Mouse (Mus musculus): Measurements from ENCODE around the gene Madd. TPM values are rescaled to one million over a fixed set of nuclear protein-coding genes. Genes with fewer than 3 reads are reported as not detected.

The Madd gene
- polyA plus RNA-seq, 1 experiment from 2014 or later: 23.1 TPM

DNA sequence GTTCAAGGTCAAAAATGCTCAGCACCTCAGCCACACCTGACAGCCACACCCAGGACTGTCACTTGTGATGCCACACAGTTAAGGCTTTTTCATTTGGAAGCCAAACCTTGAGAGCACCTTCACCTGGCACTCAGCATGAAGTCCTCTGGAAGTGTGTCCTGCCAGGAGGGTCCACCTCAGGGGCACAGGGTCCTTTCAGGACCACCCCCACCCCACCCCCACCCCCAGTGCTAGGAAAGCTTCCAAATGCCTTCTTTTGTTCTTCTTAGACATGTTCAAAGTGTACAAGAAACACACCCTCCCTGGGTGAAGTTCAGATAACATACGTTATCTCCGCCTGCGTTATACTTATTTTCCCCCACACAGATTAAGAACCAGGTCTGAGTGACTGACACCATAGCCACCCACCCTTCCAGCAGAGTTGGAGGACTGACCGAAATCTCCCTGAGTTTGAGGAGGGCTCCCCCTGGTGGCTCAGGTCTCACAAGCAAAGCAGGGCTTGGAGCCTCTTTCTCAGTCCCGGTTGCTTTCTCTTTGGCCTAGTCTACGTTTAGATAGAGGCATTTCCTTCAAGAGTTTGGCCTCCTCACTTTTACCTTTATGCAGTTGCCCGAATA lies 82.4 kb downstream of the Madd start:
- no peaks in the 10 kb centered on the region for H3K9me3 ChIP-seq
- H3K27me3 ChIP-seq (ENCODE audit: insufficient read depth, poor library complexity, severe bottlenecking): no peaks in the 10 kb centered on the region
- no peaks in the 10 kb centered on the region for H3K36me3 ChIP-seq
- H3K4me3 ChIP-seq: no peak overlapping the region
- peaks cover 17% of the 10 kb centered on the region; the same call in 1 of the 2 replicates for H3K4me1 ChIP-seq (replicated peaks)
- 0 out of 2 replicates have a peak overlapping the region, but pooled peaks have one; percentile 18 for H3K27ac ChIP-seq
- WGBS: 15% methylated on average over 7 of the region's 7 CpGs
- DNase-seq (ENCODE audit: low spot score): peak; percentile 90

DNA sequence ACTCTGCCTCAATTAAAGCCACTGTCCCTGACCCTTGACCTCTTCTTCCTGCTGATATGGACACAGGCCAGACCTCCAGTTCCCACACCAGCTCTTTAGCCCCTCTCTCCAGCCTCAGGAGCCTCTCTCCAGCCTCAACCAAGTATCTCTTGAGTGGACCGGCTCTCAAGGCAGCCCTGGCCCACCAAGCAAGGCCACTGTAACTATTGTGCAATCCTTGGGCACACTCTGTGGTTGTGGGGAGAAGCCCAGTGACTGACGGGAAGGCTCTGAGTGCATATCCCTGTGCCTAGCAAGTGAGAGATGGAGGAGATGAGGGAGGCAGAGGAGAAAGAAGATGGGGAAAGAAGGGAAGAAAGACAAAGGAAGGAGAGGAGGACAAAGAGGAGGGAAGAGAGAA lies 85.5 kb downstream of the Madd start:
- Histone ChIP-seq H3K27me3 (ENCODE audit: insufficient read depth, poor library complexity, severe bottlenecking) (no peaks in the 10 kb centered on the region), H3K4me3 (no peak overlapping the region), H3K4me1 (replicated peaks) (peaks cover 17% of the 10 kb centered on the region; the same call in 1 of the 2 replicates), H3K36me3 (no peaks in the 10 kb centered on the region), H3K27ac (peak overlapping the region; percentile 41; the same call in 1 of the 2 replicates), H3K9me3 (no peaks in the 10 kb centered on the region)
- WGBS: 91% methylated on average over 2 of the region's 2 CpGs
- no peak for DNase-seq (ENCODE audit: low spot score)

DNA sequence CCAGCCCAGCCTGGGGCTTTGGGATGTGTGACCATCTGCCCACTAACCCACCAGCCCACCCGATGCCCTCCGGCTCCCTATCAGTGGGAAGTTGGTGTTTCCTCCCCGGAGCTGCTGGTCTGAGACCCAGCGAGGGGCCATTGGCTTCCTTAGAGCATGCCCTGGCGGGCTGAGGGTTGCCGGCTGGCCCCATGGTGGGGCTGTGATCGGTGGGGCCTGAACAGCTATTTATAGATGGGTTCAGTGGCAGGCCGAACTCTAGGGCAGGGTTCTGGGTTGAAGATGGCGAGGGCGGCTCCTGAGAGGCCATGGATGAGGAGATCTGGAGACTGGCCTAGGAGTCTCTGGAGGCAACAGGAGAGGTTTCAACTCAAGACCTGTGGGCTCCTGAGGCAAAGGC lies 86.6 kb downstream of the Madd start:
- DNase-seq (ENCODE audit: low spot score): no peak
- no peak overlapping the region for H3K4me3 ChIP-seq
- no peaks in the 10 kb centered on the region for H3K27me3 ChIP-seq (ENCODE audit: insufficient read depth, poor library complexity, severe bottlenecking)
- no peaks in the 10 kb centered on the region for H3K9me3 ChIP-seq
- WGBS: 79% methylated on average over 10 of the region's 10 CpGs
- H3K27ac ChIP-seq: no peak overlapping the region
- H3K36me3 ChIP-seq: no peaks in the 10 kb centered on the region
- peaks cover 17% of the 10 kb centered on the region; the same call in 1 of the 2 replicates for H3K4me1 ChIP-seq (replicated peaks)

DNA sequence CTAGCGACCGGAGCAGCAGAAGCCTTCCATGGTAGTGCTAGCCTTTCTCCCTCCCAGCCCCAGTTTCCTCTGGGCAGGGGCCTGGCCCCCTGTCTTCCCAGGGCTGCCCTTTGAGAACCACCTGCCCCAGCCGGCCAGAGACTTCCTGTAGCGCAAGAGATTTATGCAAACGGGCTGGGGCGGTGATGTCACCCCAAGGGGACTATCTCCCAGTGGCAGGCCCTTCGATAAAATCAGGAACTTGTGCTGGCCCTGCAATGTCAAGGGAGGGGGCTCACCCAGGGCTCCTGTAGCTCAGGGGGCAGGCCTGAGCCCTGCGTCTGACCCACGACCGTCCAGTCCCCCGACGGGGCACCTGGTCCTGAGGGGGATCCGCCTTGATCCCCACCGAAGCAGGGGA lies 87.1 kb downstream of the Madd start:
- Histone ChIP-seq H3K4me3 (no peak overlapping the region), H3K27me3 (ENCODE audit: insufficient read depth, poor library complexity, severe bottlenecking) (no peaks in the 10 kb centered on the region), H3K27ac (peak overlapping the region; percentile 41; the same call in 1 of the 2 replicates), H3K36me3 (no peaks in the 10 kb centered on the region), H3K9me3 (no peaks in the 10 kb centered on the region), H3K4me1 (replicated peaks) (peaks cover 17% of the 10 kb centered on the region; the same call in 1 of the 2 replicates)
- 69% methylated on average over 14 of the region's 14 CpGs for WGBS
- no peak for DNase-seq (ENCODE audit: low spot score)

DNA sequence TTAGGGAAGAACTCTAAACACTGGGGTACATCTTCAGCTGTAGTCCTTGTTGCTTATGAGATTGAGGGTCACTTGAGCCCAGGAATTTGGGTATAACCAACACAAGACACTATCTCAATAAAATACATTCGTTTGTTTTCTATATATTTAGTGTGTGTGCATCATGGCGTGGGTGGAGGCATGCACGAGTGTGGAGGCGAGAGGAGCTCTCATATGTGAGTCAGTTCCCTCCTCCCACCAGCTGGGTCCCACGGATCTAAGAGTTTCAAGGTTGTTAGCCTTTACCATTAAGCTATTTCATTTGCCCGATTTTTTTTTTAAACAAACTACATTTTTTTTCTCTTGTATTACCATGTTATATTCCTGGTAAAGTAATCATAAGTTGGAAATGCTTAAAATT lies 92.8 kb downstream of the Madd start:
- whole genome bisulfite sequencing: 79% methylated on average over 6 of the region's 6 CpGs
- Histone ChIP-seq H3K27me3 (ENCODE audit: insufficient read depth, poor library complexity, severe bottlenecking) (no peaks in the 10 kb centered on the region), H3K4me1 (replicated peaks) (peaks cover 11% of the 10 kb centered on the region; the same call in 1 of the 2 replicates), H3K9me3 (no peaks in the 10 kb centered on the region), H3K36me3 (no peaks in the 10 kb centered on the region), H3K27ac (no peak overlapping the region), H3K4me3 (no peak overlapping the region)
- no peak for DNase-seq (ENCODE audit: low spot score)

DNA sequence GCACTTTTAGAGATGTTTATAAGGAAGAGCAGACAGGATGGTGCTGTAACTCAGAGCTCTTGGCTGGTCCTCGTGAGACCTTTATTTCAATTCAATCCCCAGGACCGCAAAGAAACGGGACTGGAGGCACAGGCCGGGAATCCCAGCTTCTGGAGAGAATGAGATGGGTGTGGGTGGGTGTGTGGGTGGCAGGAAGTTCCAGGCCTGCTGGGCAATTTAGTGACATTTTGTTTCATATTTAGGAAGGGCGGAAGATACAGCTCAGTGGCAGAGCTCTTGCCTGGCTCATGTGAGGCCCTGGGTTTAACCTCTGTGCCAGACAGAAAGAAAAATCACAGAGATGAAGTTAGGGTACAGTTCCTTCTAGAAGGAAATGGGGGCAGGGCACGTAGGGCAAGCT lies 93.4 kb downstream of the Madd start:
- DNase-seq (ENCODE audit: low spot score): no peak
- Histone ChIP-seq H3K4me3 (no peak overlapping the region), H3K9me3 (no peaks in the 10 kb centered on the region), H3K27me3 (ENCODE audit: insufficient read depth, poor library complexity, severe bottlenecking) (no peaks in the 10 kb centered on the region), H3K4me1 (replicated peaks) (peaks cover 11% of the 10 kb centered on the region; the same call in 1 of the 2 replicates), H3K36me3 (no peaks in the 10 kb centered on the region), H3K27ac (no peak overlapping the region)
- WGBS: 78% methylated on average over 6 of the region's 6 CpGs

DNA sequence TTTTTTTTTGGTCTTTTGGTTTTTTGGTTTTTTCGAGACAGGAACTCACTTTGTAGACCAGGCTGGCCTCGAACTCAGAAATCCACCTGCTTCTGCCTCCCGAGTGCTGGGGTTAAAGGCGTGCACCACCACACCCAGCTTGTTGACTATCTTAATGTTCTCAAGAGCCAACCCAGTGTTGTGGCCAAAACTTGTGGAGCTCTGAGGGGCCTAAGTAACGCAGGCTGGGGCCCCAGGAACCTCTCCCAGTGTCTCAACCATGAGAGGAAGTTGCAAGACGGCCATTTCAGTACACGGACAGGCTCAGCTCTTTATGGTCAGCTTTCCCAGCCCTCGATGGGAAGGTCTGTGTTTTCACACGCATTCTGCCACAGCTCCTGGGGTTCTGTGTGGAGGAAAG lies 94.7 kb downstream of the Madd start:
- no peaks in the 10 kb centered on the region for H3K36me3 ChIP-seq
- H3K4me1 ChIP-seq (replicated peaks): peaks cover 20% of the 10 kb centered on the region; the same call in 1 of the 2 replicates
- H3K27me3 ChIP-seq (ENCODE audit: insufficient read depth, poor library complexity, severe bottlenecking): no peaks in the 10 kb centered on the region
- WGBS: 83% methylated on average over 9 of the region's 9 CpGs
- H3K9me3 ChIP-seq: no peaks in the 10 kb centered on the region
- no peak overlapping the region for H3K4me3 ChIP-seq
- no peak for DNase-seq (ENCODE audit: low spot score)
- no peak overlapping the region for H3K27ac ChIP-seq

DNA sequence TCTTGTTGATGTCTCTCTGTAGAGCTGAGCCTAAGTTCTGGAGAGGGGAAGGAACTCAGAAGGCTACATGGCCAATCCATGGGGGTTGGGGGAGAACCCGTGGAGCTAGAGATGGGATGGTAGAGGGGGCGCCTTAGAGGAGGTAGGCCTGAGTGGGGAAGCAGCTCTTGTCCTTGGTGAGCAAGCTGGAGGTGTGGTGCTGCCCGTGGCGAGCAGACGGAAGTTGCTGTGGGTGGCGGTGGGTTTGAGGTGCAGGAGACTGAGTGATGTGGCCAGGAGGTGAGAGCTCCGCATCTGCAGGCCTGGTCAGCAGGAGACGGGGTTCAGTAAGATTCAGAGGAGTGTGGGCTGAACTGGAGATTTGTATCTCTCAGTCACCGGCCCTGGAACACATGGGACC lies 96.2 kb downstream of the Madd start:
- 87% methylated on average over 9 of the region's 9 CpGs for WGBS
- H3K36me3 ChIP-seq: no peaks in the 10 kb centered on the region
- DNase-seq (ENCODE audit: low spot score): no peak
- H3K27me3 ChIP-seq (ENCODE audit: insufficient read depth, poor library complexity, severe bottlenecking): no peaks in the 10 kb centered on the region
- no peak overlapping the region for H3K4me3 ChIP-seq
- peaks cover 26% of the 10 kb centered on the region for H3K4me1 ChIP-seq (replicated peaks)
- H3K9me3 ChIP-seq: no peaks in the 10 kb centered on the region
- no peak overlapping the region for H3K27ac ChIP-seq

Other genes starting within 250 kb of the Madd start
- gene Celf1, start 243.5 kb downstream of the Madd start, polyA plus RNA-seq (2016; fragmentation: Nextera tagmentation; extraction: Ambion mirVana): 129 and 141 TPM in 2 replicates
- 0.41 and 1.7 TPM in 2 replicates for gene Rapsn, start 148.2 kb downstream of the Madd start, polyA plus RNA-seq (2016; fragmentation: Nextera tagmentation; extraction: Ambion mirVana)
- 341 and 347 TPM in 2 replicates for gene Psmc3, start 129.8 kb downstream of the Madd start, polyA plus RNA-seq (2016; fragmentation: Nextera tagmentation; extraction: Ambion mirVana)
- 21.3 and 25.8 TPM in 2 replicates for gene Slc39a13, start 113.4 kb downstream of the Madd start, polyA plus RNA-seq (2016; fragmentation: Nextera tagmentation; extraction: Ambion mirVana)
- 4.3 TPM in 2 replicates for gene Spi1, start 101.4 kb downstream of the Madd start, polyA plus RNA-seq (2016; fragmentation: Nextera tagmentation; extraction: Ambion mirVana)
- gene Mybpc3, start 65.7 kb downstream of the Madd start, polyA plus RNA-seq (2016; fragmentation: Nextera tagmentation; extraction: Ambion mirVana): 0.32 TPM in 1 of 2 replicates, not detected in the other
- gene Nr1h3, start 19.0 kb upstream of the Madd start, polyA plus RNA-seq (2016; fragmentation: Nextera tagmentation; extraction: Ambion mirVana): 2.0 and 2.1 TPM in 2 replicates
- 29.6 and 34.9 TPM in 2 replicates for gene Acp2, start 19.0 kb upstream of the Madd start, polyA plus RNA-seq (2016; fragmentation: Nextera tagmentation; extraction: Ambion mirVana)
- 8.3 and 10.5 TPM in 2 replicates for gene Ddb2, start 53.1 kb upstream of the Madd start, polyA plus RNA-seq (2016; fragmentation: Nextera tagmentation; extraction: Ambion mirVana)
- 30.0 and 38.5 TPM in 2 replicates for gene Pacsin3, start 72.1 kb upstream of the Madd start, polyA plus RNA-seq (2016; fragmentation: Nextera tagmentation; extraction: Ambion mirVana)
- gene Arfgap2, start 81.1 kb upstream of the Madd start, polyA plus RNA-seq (2016; fragmentation: Nextera tagmentation; extraction: Ambion mirVana): 93.6 and 94.4 TPM in 2 replicates